Mouse (Mus musculus): ENCODE measurements at regions not wholly inside any gene's neighbourhood (a gene's known extent, or its start where the extent isn't known, plus 50 kb on each side); places are given as distances from the start of the nearest gene placed in this dataset.

GRCm38 (mm10) chr5:74757557-74757956, 54.8 kb upstream of the Lnx1 start:
- Histone ChIP-seq H3K27me3 (replicated peaks; ENCODE audit: control insufficient read depth, insufficient read depth, low read length) (no peaks in the 10 kb centered on the region), H3K27ac (ENCODE audit: low read length) (no peak overlapping the region), H3K9me3 (ENCODE audit: control insufficient read depth, low read length) (no peaks in the 10 kb centered on the region), H3K4me2 (ENCODE audit: low read length) (no peak overlapping the region), H3K4me3 (replicated peaks; ENCODE audit: low read length) (no peak overlapping the region), H3K4me1 (replicated peaks; ENCODE audit: control insufficient read depth, insufficient read depth, low read length) (no peaks in the 10 kb centered on the region), H3K36me3 (ENCODE audit: control insufficient read depth, insufficient read depth) (no peaks in the 10 kb centered on the region), H3K9ac (replicated peaks; ENCODE audit: low read depth, low read length) (no peak overlapping the region)
- ATAC-seq, result no peak
- WGBS, result 92% methylated on average over 5 of the region's 5 CpGs

- WGBS, result 90% methylated on average over 3 of the region's 3 CpGs
Measured at GRCm38 (mm10) chr5:74752961-74753360, 50.2 kb upstream of the Lnx1 start.

More at GRCm38 (mm10) chr5:74752961-74753360, 50.2 kb upstream of the Lnx1 start:
- H3K27me3 ChIP-seq (replicated peaks; ENCODE audit: control insufficient read depth, insufficient read depth, low read length), result no peaks in the 10 kb centered on the region
- no peak overlapping the region for H3K4me3 ChIP-seq (replicated peaks; ENCODE audit: low read length)
- H3K36me3 ChIP-seq (ENCODE audit: control insufficient read depth, insufficient read depth), result no peaks in the 10 kb centered on the region
- no peaks in the 10 kb centered on the region for H3K9me3 ChIP-seq (ENCODE audit: control insufficient read depth, low read length)
- H3K4me2 ChIP-seq (ENCODE audit: low read length), result no peak overlapping the region
- H3K4me1 ChIP-seq (replicated peaks; ENCODE audit: control insufficient read depth, insufficient read depth, low read length), result no peaks in the 10 kb centered on the region
- no peak overlapping the region for H3K27ac ChIP-seq (ENCODE audit: low read length)
- ATAC-seq, result no peak
- H3K9ac ChIP-seq (replicated peaks; ENCODE audit: low read depth, low read length), result no peak overlapping the region

Data from forebrain, embryonic 16.5 days (tissue).